Mouse (Mus musculus) kidney, adult 18-20 months (tissue): ENCODE measurements at regions not wholly inside any gene's neighbourhood (a gene's known extent, or its start where the extent isn't known, plus 50 kb on each side); places are given as distances from the start of the nearest gene placed in this dataset.

Source experiments
- DNase-seq: peaks from one replicate; pipeline ENCODE4 v3.0.0; 2021

DNA sequence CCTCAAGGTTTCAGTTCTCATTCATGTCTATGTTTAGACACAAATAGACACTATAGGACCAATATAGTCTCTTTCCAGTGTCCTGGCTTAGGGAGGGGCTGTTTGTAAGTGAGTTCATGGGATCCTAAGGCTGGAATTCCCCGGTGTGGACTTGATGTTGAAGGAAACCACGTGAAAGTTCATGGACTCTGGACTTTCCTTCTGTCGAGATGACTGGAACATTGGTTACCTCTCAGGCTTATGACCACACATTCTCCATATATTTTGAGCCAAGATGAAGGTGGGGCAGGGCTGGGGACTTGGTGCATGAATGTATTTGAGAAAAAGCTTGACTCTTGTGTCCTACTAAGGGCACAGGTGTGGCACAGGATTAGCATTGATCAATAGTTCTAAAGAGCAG is 206.3 kb upstream of the Ankrd55 start:
- no peak for DNase-seq

DNA sequence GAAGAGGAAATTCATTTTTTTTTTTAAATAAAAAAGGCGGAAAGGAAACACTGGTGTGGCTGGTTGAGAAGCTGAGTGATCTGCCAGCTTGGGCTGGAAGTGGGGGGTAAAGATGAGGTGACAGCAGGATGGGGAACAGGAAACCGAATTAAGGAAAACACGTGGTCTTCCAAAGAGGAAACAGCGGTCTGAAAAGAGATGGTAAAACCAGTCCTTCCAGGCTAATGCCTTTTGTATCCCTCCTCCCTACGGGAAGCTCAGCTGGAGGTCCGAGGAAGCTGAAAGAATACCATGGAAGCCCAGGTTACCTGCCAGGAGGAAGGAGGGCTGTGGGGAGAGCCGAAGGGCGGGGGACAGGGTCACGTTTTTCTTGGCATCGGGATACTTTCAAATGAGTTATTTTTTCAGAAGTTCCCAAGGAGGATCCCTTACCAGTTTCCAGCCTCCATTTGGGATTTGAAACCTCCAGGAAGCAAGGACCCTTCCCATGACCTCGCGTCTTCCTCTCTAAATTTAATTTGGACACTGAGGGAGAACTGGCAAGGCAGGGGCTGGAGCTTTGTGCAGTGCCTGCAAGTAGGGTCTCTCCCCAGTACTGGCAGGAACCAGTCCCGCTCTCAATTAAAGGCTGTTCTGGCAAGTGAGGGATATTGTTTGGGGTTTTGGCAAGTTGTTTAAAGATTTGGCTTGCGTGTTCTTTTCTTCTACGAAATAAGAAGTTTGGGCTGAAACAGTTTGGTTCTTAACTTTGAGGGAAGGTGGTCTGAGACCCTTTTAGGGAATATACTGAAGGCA is 203.6 kb upstream of the Ankrd55 start:
- no peak for DNase-seq

DNA sequence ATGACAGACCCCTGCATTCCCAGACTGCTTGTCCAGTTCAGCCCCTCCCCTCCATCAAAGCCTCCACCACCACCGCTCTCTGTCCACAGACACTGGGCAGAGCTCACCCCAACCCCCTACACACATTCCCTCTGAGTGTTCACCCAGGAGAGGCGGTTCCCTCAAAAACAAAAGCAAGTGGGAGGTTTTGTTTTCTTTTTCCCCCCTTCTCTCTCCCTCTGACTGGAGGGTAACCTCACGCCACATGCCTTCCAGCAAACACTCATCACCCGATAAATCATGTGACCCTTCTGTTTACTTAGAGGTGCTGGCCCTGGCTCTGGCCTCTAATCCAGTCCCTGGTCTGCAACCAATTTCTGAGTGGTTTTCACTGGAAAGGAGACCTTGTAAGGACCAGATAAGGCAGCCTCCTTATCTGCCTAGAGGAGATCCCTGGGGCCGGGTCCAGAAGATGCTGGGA is 199.9 kb upstream of the Ankrd55 start:
- no peak for DNase-seq

DNA sequence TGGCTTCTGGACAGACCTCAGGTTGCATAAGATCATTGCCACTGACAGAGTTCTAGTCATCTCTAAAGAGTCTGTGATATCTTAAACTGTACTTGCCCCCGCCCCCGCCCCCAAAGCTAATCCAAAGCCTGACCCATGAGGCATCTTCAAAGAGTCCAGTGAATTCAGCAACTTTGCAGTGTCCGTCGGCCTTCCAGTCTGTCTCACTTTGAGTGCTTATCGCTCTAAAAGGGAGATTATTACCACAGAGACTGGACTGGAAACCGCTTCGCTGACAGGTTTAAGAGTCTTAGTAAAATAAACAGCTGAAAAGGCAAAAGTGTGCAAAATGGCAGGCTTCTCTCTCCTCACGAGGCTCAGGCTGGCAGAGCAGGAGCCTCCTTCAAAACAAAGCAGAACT is 197.5 kb upstream of the Ankrd55 start:
- no peak for DNase-seq

DNA sequence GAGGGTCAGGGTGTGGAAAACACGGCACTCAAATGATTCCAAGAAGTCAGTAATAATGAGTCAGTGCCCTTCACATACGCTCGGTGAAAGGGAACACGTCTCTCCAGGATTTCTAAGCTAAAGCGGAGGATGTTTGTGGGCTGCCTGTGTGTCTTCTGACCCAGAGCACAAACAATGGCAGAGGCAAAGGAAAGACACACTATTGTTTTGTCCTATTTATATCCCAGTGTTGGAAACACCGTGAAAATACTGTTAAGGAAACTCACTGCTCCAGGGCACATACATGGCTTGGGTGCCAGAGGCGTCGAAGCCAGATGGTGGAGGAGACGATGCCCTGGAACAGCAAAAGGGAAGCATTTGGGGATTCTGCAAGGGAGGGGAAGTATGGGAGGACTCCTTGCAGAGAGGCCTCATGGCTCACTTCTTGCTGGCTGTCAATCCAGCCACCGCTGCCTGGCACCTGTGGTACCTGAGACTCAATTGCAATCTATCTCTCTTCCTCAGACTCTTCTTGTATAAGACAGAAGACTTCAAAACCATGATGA is 192.6 kb upstream of the Ankrd55 start:
- DNase-seq: no peak

DNA sequence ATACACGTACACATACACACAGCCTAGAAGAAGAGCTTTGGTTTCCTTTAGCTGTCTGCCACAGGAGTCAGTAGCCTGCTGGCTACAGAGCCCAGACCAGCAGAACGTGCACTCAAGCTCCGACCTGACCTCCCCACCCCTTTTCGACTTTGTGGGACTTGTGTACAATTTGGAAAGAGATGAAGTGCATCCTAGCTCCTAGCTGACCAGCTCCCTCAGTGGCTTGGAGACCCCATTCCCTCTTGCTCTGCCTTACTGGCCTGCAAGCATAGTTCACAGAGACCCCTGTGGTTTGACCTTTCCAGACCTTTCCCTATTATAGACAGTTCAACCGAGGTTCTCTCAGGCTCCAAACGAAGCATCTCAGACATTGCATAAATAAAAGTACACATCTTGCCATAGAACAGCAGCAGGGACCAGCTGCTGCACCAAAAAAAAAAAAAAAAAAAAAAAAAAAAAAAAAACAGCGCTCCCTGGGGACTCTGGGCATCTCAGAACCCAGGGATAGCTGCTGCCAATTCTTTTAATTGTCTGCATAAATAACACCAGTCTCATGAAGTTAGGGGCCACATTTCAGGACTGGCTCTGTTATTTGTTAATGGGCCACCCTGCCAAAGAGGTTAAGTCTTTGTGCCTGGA is 188.2 kb upstream of the Ankrd55 start:
- DNase-seq: peak; percentile 20

DNA sequence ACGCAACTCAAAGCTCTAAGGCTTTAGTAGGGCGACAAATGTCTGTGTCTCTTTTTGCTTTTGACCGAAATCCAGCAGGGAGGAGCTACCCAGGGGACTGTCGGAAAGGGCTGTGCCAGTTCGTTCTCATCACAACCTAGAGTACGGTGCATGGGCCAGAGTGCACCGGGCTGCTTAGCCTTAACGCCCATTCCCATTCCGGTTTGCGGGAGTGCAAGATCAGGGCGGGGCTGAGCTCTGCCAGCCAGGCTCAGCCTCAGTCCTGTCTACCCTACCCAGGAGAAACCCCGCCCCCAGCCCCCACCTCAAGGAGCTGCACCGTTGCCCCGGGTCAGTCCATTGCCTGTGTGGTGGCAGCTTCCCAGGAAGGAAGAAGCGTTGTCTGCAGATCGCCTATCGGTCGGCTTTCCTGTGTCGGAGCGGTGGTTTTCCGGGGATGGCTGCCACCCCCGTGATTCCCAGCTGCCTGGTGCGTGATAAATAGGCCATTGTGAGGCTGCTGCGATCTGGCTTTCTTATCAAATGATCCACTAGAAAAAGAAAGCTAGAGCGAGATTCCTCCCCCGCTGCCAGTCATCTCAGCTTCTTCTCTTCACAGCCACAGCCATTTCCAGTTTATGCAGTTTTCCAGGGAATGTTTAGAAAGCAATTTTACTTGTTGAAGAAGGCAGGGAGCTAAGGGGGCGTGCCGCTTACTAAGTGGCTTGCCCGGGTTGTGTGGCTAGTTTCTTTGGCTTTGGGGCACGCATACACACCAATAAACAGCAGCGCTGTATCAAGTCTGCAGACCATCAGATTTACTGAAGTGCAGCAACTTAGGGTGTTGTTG is 187.4 kb upstream of the Ankrd55 start:
- peak; percentile 74 for DNase-seq

DNA sequence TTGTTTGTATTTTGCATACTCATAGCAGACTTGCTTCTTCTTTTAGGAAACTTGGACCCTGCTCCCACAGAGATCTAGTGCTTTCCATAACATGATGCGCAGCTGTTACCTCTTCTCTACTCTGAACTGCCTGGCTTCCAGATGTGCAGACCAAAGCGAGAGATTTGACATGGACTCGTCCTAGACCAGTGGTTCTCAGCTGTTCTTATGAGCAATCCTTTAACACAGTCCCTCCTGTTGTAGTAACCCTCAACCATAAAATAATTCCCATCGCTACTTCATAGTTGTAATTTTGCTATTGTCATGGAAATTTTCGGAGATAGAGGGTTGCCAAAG is 186.9 kb upstream of the Ankrd55 start:
- no peak for DNase-seq

DNA sequence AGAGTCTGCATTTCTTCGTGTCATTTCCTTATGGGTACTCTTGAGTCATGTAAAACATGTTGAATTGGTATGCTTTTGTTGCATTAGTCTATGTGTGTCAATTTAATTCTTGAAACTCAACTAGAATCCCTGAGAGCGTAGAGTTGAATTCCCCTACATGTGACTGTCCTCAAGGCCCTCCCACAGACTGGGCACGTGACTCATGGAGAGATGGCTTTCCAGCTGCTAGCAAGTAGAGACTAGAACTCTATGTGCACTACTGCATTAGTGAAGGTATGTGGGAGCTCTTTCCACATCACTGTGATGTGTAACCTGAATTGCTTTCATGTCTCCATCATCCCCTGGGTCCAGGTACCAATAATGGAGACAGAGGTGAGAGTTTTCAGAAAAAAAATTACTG is 182.3 kb upstream of the Ankrd55 start:
- DNase-seq: no peak

DNA sequence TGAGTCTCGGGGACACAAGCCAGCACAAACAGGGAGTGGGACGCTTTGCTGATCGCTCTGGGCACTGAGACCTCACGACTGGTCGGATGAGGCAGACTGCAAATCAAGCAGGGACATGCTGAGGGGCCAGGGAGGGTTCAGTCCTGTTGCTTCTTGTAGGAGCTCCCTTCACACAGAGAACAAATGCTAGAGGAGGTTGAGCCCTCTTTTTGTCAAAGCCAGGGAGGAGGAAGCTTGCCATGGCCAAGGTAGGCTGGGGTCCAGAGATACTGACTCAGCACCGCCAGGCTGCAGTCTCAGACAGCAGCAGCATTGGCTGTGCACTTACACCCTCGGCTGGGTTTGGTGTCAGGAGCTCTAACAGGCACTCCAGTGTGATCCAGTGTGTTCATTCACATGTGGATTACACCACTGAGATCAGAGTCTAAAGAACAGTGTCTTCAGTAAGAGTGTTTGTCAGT is 173.5 kb upstream of the Ankrd55 start:
- DNase-seq: peak; percentile 21

DNA sequence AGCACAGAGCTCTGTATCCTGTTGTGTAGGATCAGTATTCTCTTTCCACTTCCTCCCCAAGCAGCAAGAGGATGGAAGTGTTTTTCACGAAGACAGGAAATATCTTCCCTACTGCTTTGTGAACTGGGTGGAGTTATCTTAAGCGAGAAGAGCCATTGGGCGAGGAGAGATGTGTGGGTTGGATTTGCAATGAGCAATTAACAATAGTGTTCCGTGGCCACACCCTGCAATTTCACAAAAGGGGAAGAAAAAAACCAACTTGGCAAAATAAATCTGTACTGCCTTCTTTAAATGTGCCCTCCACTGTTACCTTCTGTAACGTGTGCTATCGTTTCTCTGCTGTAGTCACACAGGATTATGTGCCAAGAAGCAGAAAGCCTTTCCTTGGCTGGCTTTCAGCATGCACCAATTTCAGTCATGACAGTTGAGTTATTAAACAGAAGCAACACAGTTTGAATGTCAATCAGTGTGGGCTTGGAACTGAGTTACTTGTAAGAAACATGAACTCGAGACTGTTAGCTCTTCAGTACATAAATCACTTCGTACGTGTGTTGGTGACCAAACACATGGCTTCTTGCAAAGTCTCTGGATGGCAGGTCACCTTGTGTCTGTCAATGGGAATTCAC is 172.0 kb upstream of the Ankrd55 start:
- no peak for DNase-seq

DNA sequence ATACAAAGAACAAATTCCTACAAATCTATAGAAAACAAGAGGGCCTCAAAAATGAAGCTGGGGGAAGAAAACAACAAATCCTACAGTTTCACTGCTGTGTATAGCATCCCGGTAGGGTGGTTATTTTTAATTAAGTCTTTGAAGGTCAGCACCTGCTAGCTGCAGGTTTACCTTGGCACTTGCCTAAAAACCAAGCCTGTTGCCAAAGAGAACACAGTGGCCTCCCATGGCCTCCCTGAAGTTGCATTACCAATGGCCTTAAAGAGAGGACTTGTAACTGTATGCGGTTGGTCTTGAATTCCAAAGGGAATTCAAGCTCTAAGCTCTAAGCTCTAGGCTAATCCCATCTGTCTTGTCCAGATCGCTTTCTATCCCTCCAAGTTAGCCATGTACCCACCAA is 169.7 kb upstream of the Ankrd55 start:
- DNase-seq: peak; percentile 18

DNA sequence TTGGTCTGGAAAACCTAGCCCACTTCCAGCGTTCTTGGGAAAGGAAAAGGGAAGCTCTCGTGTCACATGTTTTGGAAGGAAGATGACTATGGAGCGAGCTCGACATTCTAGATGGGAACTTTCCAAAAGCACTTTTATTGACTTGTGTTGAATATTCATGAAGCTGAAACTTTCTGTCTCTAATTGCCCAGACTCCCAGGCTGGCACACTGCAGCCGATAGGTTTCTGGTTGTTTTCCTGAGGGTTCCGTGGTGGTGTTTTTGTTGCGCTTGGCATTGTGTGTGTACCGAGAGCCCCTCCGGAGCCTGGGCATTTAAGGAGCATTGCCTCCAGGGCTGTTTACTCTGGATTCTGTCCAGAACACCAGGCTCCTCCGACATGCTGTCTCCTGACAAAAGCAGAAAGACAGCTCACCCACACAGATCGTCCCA is 168.6 kb upstream of the Ankrd55 start:
- DNase-seq: peak; percentile 74

DNA sequence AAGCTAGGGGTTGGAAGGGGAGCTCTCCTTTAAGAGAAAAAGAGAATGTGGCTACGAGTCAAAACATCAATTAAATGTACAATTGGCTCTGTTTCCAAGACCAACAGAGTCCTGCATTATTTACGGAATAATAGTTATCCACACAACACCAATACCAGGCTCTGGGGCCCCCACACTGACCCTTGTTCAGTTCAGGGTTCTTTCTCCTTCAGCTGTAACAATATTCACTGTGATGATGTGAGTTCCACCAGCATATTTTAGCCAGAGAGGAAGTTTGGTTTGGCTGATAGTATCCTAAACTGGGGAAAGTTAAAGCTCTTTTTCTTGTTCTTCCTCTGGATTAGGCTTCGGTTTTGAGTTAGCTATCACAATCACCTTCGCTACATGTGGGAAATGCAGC is 167.9 kb upstream of the Ankrd55 start:
- DNase-seq: no peak

DNA sequence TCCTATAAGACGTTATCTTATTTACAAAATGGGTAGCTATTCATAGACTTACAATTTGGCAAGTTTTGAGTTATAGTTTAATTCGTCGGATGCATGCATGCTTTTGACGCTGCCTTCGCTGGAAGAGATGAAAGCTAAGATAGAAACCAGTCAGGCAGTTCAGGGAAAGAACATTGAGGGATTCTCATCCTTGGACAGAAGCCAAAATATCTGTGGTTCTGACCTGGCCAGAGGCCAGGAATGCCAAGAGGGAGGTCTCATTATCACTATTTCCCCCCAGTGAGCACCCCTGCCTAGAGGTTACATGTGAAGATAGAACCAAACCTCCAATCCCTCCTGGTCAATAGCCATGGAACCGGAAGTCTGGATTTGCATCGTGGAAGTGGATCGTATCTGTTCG is 167.1 kb upstream of the Ankrd55 start:
- DNase-seq: no peak

DNA sequence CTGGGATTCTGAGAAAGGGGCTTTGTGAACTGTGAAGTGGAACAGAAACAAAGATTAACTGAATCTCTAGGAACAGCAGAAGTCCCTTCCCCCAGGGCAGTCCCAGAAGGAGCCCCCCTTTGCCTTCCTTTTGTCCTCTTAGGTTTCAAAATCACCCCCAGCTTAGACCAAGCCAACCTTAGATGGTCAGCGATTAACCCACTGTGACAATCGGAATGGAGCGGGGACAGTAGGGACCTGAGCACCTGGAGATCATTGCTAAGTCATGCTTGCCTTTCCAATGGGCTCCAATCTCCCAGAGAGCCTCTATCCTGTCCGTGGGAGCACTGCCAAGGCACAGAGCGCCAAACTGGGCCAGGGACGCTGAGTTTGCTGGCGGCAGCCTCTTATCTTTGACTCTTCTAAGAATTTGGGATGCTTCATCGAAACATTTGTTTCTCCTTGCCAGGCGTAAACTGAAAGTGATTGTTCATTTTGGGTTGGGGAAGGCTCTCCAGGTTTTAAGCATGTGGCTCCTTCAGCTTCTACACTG is 165.3 kb upstream of the Ankrd55 start:
- no peak for DNase-seq

DNA sequence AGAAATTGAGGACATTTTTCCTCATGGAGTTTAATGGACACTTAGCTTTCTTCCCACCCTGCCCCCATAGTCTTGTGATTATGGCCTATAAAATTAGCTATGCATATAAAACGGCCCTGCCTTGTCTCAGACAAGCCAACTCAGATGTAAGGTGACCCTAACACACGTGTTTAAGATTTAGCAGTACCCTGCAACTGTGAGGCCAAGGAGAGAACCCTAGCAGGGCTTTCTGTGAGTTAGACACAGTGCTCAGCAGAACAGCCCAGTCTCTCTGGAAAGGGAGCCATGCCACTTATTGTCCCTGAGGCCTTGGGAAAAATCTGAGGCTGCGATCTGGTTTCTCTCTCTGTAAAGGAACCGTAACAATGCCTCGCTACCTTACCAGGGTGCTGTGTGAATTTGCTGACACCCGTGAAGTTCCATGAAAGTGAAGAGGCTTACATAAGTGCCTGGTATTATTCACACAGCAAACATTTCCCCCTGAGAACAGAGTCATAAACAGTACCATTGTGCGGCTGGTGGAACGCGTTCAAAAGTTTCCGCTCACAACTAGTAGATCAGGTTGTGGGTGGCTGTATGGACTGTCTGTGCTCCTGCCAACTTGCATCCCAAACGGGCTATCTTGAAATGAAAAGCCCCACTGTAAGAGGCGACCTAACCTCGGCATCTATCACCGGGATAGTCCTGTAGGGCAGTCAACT is 162.3 kb upstream of the Ankrd55 start:
- DNase-seq: no peak

DNA sequence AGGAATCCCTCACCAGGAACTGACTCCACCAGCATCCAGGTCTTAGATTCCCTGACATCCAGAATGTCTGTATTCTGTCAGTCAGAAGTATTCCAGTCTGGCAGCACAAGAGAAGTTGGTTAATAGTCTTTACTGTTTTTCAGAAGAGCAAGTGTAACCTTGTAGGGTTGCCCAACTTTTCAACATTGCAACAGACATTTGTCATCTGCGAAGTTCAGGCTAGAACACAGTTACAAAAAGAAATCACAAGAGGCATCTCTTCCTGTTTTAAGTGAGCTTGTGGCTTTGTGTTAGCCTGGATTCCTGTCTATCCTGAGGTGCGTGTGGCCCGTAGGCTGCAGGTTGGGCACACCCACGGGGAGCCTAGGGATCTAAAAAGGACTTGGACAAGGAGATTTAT is 158.0 kb upstream of the Ankrd55 start:
- no peak for DNase-seq

DNA sequence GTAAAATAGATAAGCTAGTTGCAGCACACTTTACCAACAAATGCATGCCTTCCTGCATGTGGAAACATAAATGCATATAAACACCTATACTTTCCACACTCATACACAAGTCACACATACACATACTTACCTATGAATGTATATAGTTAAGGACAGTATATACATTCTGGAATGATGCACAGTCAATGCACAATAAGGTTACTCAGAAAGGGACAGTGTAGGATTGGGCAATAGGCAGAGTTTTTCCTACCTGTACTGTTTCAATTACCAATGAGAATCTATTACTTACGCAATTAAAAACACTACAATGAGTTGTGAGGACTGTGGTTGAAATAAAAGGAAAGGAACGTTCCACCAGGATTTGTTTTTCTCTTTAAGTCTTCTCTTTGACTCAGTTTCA is 157.5 kb upstream of the Ankrd55 start:
- DNase-seq: no peak

DNA sequence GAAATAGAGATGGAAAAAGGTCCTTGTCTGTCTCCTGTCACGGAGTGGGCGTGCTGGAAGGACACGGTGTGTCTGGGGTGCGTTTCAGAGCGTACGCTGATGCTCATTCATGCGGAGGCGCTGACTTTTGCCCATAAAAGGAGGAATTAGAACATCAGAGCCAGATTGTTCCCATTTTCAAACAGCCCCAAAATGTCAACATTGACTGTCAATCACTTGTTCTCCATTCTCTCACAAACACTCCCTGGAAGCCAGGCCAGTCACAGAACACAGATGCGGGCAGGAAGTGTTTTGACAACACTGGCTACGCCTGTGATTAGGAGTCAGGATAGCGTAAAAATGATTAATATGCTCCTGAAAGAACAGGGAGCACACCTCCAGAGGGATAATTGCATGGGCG is 157.1 kb upstream of the Ankrd55 start:
- no peak for DNase-seq

DNA sequence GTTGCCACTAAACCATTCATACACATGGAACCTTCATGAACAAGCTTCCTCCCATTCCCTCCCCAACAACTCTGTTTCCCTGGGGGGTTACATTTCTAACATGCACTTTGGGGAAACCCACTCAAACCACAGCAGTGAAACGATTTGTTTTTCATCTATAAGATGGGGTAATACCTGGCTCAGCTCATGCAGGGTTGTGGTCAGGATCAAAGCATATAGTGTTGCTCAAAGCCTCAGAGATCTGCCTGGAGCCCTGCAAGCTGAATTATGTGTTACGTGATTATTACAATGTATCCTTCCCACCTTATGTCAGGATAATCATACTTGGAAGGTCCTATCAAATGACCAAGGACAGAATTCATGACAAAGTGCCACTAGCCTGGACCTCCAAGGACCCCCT is 154.5 kb upstream of the Ankrd55 start:
- DNase-seq: no peak

DNA sequence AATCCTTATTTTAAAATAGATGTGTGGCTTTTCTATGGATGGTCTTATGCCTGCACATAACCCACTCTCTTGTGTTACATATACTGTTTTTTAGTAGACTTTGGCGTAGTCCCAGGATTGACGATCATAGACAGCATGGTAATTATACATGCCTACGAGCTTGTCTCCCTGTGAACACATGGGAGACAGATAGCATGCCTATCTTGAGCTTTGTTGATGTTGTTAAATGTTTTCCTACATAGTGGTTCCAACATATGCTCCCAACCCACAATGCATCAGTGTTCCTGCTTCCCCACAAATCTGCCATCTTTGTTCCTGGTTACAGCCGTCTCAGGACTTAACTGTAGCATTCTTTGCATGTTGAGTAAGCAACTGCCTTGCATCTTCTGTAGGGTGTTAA is 153.6 kb upstream of the Ankrd55 start:
- DNase-seq: no peak
